Mouse (Mus musculus) CD4-positive, CD25-positive, alpha-beta regulatory T cell, adult 4 months (primary cell): ENCODE data around the gene Arl5b. TPM values are rescaled to one million over a fixed set of nuclear protein-coding genes. Genes with fewer than 3 reads are reported as not detected.

Source experiments
- ATAC-seq: one replicate; pipeline ENCODE4 v1.8.0; 2017
- polyA plus RNA-seq, 2 experiments: library from polyadenylated mRNA; unstranded; fragments of 100-300 nt; shearing (Covaris generic); gene quantifications; one replicate each; pipeline ENCODE4 v1.2.1; 2017

Gene Arl5b
- polyA plus RNA-seq, 2 experiments from 2014 or later = 6.7 to 9.5 TPM

- no peak for ATAC-seq
These were observed 63.5 kb downstream of the Arl5b start for GRCm38 (mm10) chr2:15112741-15113140.

DNA sequence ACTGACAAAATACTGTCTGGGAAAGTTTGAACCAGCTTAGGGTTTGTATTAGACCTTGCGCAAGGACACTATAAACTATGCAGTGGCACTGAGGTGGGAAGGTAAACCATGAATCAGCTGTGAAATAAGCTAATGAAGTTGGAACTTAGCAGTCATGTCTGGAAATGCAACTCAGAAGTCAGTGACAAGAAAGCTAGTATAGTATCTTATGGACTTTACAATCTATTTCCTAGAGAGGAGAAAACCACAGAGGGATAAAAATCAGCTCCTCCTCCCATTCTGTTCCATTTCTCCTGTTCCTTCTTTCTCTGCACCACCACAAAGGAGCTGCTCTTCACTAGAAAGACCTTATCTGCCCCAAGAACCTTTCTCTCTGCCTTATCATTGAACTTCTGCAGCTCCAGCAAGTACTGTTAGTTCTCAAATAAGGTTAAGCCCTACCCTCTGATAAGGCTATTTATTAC, 72.1 kb downstream of the Arl5b start:
- ATAC-seq = no peak

Other genes with a start within 250 kb of the Arl5b start
- gene Nsun6, start 5.7 kb downstream of the Arl5b start, polyA plus RNA-seq = 10 to 100 TPM; 32.5 to 35.5 TPM